Mouse (Mus musculus) layer of hippocampus, adult 11-12 months (tissue): ENCODE measurements around the gene Tyk2.

ENCODE experiments used
- DNase-seq: peaks from one replicate; pipeline ENCODE4 v3.0.0; 2022; ENCODE audit warnings: low spot score

Tyk2 gene

DNA sequence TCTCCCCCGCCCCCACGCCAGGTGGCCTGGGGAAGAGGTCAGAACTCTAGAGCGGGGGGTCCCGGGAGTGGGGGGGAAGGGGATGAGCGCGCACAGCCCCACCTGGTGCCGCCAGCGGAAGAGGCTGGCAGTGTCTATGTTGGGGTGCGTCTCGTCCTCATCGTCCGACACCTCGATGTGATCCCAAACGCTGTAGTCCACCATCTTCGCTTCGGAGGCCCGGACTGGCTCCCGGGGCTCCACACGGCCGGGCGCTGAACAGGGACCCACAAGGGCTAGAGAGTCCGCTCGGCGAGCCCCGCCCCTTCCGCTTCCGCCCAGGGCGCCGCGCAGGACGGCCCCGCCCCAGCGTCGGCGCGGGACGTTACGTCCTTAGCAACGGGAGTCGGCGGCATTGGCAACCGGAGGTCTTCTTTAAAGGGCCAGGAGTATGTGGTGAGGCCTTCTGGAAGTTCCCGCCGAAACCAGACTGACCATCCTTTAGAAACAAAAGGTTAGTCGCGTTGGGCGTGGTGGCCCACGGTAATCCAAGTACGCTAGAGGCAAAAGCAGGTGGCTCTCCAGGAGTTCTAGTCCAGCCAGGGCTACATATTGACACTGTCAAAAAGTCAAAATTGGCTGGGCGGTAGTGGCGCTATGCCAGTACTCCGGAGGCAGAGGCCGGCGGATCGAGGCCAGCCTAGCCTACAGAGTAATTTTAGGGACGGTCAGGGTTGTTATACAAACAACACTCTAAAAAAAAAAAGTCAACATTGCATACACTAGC lies 18.8 kb upstream of the Tyk2 start, which contains the start of gene Cdc37:
Gene Cdc37 (minus strand): TSS at position 329 of the 766 bp plus-strand sequence.
- peak; percentile 94 for DNase-seq

- no peak for DNase-seq
Measured at GRCm38 (mm10) chr9:21149077-21149653, 18.1 kb upstream of the Tyk2 start.

DNA sequence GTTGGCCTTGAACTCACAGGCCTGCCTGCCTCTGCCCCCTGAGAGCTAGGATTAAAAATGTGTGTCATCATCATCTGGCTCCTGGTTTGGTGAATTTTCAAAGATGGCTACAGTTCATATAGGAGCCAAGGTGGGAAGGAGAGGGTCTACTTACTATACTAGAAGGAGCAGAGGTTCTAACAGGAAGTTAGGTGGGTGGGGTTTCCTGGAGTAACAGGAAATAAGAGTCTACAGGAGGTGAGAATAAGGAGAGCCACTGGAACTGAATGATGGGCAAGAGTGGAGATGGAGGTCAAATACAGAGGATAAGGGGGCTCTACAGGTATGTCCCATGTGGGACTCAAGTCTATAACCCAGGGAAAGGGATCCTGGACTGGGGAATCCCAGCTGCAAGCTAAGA lies 17.4 kb upstream of the Tyk2 start:
- no peak for DNase-seq

GRCm38 (mm10) chr9:21146722-21147121 lies 15.7 kb upstream of the Tyk2 start:
- no peak for DNase-seq

- no peak for DNase-seq
Measured at GRCm38 (mm10) chr9:21145431-21145830, 14.4 kb upstream of the Tyk2 start.

GRCm38 (mm10) chr9:21144361-21144760 lies 13.3 kb upstream of the Tyk2 start:
- DNase-seq, result no peak

- no peak for DNase-seq
Measured at GRCm38 (mm10) chr9:21141922-21142321, 10.9 kb upstream of the Tyk2 start.

DNA sequence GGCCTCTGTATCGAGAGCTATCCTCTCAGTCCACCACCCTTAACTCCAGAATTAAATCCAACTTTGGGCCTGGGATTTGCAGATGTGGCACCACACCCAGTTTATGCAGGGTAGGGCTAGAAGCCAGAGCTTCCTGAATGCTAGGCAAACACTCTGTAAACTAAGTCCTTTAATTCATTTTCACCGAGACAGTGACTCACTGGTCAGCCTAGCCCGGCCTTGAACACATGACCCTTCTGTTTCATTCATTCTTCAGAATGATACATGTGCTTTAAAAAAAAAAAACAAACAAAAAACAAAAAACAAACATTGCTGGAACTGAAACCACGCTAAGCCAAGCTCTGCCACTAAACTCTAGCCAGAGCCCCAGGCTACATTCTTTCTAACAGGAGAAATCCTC lies 7.3 kb upstream of the Tyk2 start:
- no peak for DNase-seq

DNA sequence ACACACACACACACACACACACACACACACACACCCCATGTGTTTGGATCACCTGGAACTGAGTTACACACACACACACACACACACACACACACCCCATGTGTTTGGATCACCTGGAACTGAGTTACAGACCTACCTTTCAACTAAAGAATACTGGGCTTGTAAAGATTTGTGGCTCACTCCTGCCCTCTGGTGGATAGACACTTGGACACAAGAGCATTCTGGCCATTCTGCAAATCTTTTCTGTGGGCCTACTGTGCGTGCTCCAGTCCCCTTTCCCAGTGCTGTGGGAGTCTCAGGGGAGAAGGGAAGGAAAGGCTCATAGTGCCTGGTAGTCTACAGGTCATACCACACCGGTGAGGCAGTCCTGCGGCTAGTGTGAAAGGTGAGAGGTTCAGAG lies 6.2 kb upstream of the Tyk2 start:
- DNase-seq, result peak; percentile 70

DNA sequence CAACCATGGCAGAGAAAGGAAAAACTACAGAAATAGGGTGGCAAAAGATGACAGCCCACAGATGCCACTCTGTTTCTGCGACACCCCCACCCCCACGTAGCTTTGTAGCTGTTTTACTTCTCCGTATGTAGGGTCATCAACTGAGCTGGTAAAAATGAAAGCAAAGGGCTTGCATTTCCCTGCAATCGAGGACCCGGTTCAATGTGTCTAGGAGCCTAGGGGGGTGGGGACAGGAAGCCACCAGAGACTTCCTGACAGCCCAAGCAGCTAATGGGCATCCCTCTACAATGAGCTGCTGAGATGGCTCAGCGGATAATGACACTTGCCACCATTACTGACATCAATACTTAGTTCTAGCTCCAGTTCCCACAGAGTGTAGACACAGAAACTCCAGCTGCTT lies 5.4 kb upstream of the Tyk2 start:
- DNase-seq, result no peak

DNA sequence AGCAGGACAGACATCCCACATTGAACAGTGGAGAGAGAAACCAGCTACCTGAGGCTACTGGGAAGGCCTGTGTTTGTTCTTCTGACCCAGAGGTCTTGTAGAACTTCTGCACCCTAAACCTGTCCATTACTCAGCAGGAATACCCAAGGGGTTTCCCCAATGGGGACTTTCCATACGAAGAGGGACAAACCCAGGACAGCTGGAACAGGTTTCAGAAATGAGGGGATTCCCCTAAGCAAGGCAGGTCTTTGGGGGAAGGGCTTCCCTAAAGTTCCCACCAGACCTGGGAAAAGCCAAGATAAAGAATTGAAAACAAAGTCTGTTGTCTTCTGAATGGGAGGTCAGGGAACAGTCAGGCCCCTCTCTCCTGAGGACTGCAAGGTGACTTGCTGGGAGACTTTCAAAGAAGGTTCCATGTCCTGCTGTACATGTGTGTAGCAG lies 4.9 kb upstream of the Tyk2 start:
- DNase-seq, result no peak

GRCm38 (mm10) chr9:21135329-21135890 lies 4.4 kb upstream of the Tyk2 start:
- DNase-seq, result no peak

- DNase-seq, result no peak
Measured at GRCm38 (mm10) chr9:21134595-21135328, 3.7 kb upstream of the Tyk2 start.

DNA sequence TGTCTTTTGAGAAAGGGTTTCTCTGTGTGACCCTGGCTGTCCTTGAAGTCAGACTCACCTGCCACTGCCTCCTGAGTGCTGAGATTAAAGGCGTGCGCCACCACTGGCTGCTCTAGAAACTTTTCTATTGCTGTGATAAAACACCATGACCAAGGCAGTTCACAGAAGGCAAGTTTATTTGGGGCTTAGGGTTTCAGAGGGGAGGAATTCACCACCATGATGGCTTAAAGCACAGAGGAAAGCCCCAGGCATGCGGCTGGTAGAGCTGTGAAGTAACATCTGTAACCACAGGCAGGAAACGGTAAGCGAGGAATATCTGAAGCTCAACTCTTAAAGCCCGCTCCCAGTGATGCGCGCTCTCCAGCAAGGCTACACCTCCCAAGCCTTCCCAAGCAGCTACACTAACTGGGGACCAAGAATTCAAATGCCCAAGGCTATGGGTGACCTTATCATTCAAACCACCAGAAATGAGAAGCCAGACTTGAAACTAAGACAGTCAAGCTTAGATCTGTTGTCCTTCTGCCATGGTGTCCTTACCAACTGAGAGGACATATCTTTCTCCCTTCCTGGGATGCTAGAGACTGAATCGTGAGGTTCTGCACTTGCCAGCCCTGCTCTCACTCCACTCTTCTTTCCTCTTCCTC lies 2.1 kb upstream of the Tyk2 start:
- no peak for DNase-seq

GRCm38 (mm10) chr9:21132102-21132775 lies 1.2 kb upstream of the Tyk2 start:
- DNase-seq, result no peak

DNA sequence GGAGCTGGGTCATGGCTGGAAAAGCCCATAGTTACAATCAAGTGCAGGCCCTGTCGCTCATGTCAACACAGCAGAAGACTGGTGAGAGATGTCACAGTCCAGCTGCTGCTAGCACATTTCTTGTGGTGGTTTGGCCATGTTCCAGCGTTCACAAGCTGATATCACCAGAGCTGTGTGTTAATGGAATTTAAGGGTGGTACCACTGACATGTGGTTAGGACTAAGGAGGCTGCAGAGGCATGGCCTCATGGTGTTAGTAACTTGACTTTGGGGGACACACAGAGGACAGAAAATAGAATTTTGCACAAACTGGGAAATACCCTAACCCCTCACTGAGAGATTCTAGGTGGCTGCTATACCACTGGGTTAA lies 4.8 kb downstream of the Tyk2 start:
- DNase-seq, result no peak

DNA sequence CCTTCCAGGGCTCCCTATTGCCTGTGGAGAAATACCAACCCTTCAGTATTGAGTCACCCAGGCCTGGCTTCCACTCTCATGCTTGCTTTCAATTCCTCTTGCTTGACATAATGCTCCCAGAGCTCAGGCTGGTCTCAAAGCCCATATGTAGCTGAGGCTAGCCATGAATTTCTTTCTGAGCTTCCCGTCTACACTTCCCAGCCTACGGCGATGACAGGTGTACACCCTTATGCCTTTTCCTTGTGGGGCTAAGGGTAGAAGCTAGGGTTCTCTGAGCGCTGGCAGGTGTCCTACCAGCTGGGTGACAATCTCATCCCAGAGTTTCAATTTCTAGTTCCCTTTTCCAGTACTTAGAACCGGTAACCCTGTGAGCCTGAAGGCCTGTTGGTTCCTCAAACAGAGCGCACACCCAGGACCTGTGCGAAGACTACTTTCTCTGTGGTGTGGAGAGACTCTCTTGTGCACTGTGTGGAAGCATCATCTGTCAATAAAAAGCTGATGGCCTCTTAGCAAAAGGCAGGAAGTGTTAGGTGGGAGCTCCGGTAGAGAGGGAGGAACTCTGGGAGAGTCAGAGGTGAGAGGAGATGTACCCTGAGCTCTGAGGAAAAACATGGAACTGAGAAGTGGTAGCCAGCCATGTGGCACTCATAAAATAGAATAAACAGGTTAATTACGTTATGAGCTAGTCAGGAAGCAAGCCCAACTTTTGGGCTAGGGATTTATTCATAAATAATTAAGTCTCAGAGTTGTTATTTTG lies 5.4 kb downstream of the Tyk2 start:
- no peak for DNase-seq

DNA sequence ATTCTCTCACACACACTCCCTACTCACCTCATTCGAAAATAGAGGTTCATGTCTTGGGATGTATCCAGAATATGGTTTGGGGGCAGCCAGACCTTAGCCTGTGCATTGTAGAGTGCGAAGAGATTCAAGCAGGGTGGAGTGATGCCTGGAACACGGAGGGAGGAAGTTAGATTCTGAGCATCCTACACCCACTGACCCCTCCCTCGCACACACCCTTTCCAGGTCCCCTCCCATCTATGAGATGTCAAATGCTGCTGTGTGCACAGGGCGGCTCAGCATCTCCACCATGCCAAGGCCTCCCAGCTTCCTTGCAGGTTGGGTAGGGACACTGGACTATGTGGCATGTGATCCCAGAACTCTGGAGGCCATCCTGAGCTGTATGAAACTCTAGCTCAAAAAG lies 6.2 kb downstream of the Tyk2 start:
- no peak for DNase-seq

DNA sequence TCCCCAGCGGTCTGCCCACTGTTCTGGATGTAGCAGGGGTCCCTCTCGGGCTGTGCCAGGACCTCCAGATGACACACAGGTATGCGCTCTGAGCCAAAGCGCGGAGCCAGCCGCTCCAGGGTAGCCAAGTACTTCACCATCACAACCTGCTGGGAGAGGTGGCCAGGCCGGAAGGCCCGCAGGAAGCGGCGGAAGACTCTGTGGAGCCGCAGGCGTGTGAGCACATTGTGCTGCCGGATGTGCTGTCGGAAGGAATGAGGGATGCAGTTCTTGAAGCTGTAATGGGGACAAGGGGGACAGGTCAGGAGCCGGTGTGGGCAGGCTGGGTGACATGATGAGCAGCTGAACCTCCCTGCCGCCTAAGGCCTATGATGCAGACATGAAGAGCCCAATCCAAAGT lies 9.6 kb downstream of the Tyk2 start:
- no peak for DNase-seq

- no peak for DNase-seq
Measured at GRCm38 (mm10) chr9:21117073-21117472, 14.0 kb downstream of the Tyk2 start.

GRCm38 (mm10) chr9:21115105-21115504 lies 15.9 kb downstream of the Tyk2 start:
- no peak for DNase-seq
